Mouse (Mus musculus) right cerebral cortex, postnatal 4 days (tissue): ENCODE measurements at regions not wholly inside any gene's neighbourhood (a gene's known extent, or its start where the extent isn't known, plus 50 kb on each side); places are given as distances from the start of the nearest gene placed in this dataset.
A peak's percentile ranks its signal among the peaks of the same experiment; 100 is the strongest.

Source experiments
- DNase-seq: peaks from one replicate; pipeline ENCODE4 v3.0.0-alpha.2; 2022

- no peak for DNase-seq
Measured at GRCm38 (mm10) chr6:31658447-31659199, 94.8 kb upstream of the Podxl start.

GRCm38 (mm10) chr6:31650791-31651476 is 87.2 kb upstream of the Podxl start:
- DNase-seq: no peak

GRCm38 (mm10) chr6:31645261-31645660 is 81.5 kb upstream of the Podxl start:
- DNase-seq: no peak

GRCm38 (mm10) chr6:31644504-31644903 is 80.7 kb upstream of the Podxl start:
- DNase-seq: no peak

- no peak for DNase-seq
Measured at GRCm38 (mm10) chr6:31642451-31642942, 78.7 kb upstream of the Podxl start.

GRCm38 (mm10) chr6:31640745-31641144 is 77.0 kb upstream of the Podxl start:
- no peak for DNase-seq

GRCm38 (mm10) chr6:31639460-31639859 is 75.7 kb upstream of the Podxl start:
- DNase-seq: peak; percentile 72

GRCm38 (mm10) chr6:31638434-31639220 is 74.8 kb upstream of the Podxl start:
- no peak for DNase-seq

- DNase-seq: no peak
Measured at GRCm38 (mm10) chr6:31637371-31638052, 73.7 kb upstream of the Podxl start.

- no peak for DNase-seq
Measured at GRCm38 (mm10) chr6:31636954-31637353, 73.2 kb upstream of the Podxl start.

- no peak for DNase-seq
Measured at GRCm38 (mm10) chr6:31632485-31632884, 68.7 kb upstream of the Podxl start.

- no peak for DNase-seq
Measured at GRCm38 (mm10) chr6:31630009-31630408, 66.2 kb upstream of the Podxl start.

GRCm38 (mm10) chr6:31627912-31628311 is 64.1 kb upstream of the Podxl start:
- no peak for DNase-seq

- DNase-seq: no peak
Measured at GRCm38 (mm10) chr6:31625055-31625454, 61.3 kb upstream of the Podxl start.

GRCm38 (mm10) chr6:31624374-31624773 is 60.6 kb upstream of the Podxl start:
- DNase-seq: no peak

- DNase-seq: no peak
Measured at GRCm38 (mm10) chr6:31621023-31621422, 57.2 kb upstream of the Podxl start.

GRCm38 (mm10) chr6:31618852-31619251 is 55.1 kb upstream of the Podxl start:
- DNase-seq: no peak

- no peak for DNase-seq
Measured at GRCm38 (mm10) chr6:31617341-31617740, 53.6 kb upstream of the Podxl start.

- DNase-seq: no peak
Measured at GRCm38 (mm10) chr6:31615426-31615970, 51.7 kb upstream of the Podxl start.

GRCm38 (mm10) chr6:31614563-31614962 is 50.8 kb upstream of the Podxl start:
- DNase-seq: no peak

- DNase-seq: no peak
Measured at GRCm38 (mm10) chr6:31613590-31614319, 50.0 kb upstream of the Podxl start.
